Mouse (Mus musculus) lung, postnatal 0 days (tissue): ENCODE data around the gene Cyp1b1.

Experiments used
- CTCF ChIP-seq: IDR thresholded peaks from 2 replicates; pipeline ENCODE4 v1.5.1; 2016; ENCODE audit warnings: antibody characterized with exemption, mild to moderate bottlenecking
- EP300 ChIP-seq: IDR thresholded peaks from 2 replicates; pipeline ENCODE4 v1.6.1; 2016; ENCODE audit warnings: antibody characterized with exemption, mild to moderate bottlenecking, control low read depth

DNA sequence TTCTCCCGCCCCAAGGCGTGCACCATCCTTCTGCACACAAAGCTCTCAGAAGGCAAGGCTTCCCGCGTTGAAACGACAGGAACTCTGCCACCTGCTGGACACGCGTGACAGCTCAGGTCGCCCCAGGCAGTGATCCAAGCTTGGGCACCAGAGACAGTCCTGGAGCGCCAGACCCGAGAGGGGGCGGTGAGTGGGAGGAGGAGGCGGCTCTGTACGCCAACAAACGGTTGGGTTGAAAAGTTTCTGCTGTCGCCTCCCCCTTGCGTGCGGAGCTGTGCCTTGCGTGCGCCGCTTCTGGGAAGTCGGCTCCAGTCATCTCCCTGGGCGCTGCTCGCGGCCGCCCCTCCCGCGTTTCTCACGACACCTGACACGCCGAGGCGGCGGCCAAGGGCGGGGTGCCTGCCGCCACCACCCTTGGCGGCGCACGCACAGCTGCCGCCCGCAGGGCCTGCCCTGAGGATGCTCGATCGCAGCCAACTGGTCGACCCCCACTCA is 835 bp upstream of the Cyp1b1 start:
- TF ChIP-seq CTCF: peak; percentile 93
- no peak for TF ChIP-seq EP300
